Mouse (Mus musculus): Measurements from ENCODE around the gene Ube2v1. TPM values are rescaled to one million over a fixed set of nuclear protein-coding genes. Genes with fewer than 3 reads are reported as not detected.
A peak's percentile ranks its signal among the peaks of the same experiment; 100 is the strongest.
"Not testable (repeated sequence)": the region's sequence is repeated elsewhere in the genome, so short reads cannot be mapped to it uniquely, and the experiment has no call there.

The Ube2v1 gene
- polyA plus RNA-seq, 1 experiment from 2014 or later = 393 TPM

DNA sequence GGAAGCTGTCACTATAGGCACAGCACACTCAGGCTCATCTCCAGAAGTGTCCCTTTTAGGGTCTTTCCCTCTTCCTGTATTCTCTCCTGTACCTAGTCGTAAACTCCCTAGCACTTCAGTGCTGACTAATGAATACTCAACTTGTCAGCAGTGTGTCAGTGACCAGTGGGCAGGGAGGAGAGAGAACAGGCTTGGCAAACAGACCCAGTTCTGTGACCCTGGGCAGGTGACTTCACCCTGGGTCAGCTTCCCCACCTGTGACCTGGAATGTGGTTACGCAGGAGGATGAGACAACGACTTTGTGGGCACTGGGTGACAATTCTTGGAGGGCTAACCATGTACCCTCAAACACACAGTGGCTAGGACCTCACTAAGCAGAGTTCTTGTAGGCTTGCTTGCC lies 14.9 kb downstream of the Ube2v1 start:
- Histone ChIP-seq H3K27ac (ENCODE audit: low read depth, low read length) (no peak overlapping the region), H3K9me3 (ENCODE audit: control insufficient read depth, low read length) (no peaks in the 10 kb centered on the region), H3K9ac (ENCODE audit: low read depth, low read length) (no peak overlapping the region), H3K4me1 (ENCODE audit: control insufficient read depth, insufficient read depth, low read depth, low read length) (peaks cover 4% of the 10 kb centered on the region; the same call in 1 of the 2 replicates), H3K4me3 (ENCODE audit: low read length) (no peak overlapping the region), H3K36me3 (ENCODE audit: control insufficient read depth, insufficient read depth, low read length) (peaks cover 18% of the 10 kb centered on the region), H3K27me3 (replicated peaks; ENCODE audit: control insufficient read depth, insufficient read depth, low read length) (no peaks in the 10 kb centered on the region), H3K4me2 (ENCODE audit: low read length) (no peak overlapping the region)
- ATAC-seq = no peak
- WGBS = 96% methylated on average over 3 of the region's 3 CpGs

DNA sequence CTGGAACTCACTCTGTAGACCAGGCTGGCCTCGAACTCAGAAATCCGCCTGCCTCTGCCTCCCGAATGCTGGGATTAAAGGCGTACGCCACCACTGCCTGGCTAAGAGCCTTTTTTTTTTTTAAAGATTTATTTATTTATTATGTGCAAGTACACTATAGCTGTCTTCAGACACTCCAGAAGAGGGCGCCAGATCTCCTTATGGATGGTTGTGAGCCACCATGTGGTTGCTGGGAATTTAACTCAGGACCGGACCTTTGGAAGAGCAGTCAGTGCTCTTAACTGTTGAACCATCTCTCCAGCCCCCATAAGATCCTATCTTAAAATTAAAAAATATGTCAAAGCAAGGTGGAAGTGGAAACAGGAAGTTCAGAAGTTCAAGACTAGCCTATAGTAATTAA lies 18.6 kb downstream of the Ube2v1 start:
- H3K27me3 ChIP-seq (replicated peaks; ENCODE audit: control insufficient read depth, insufficient read depth, low read length); H3K9ac ChIP-seq (ENCODE audit: low read depth, low read length); ATAC-seq; H3K4me2 ChIP-seq (ENCODE audit: low read length); H3K4me3 ChIP-seq (ENCODE audit: low read length); H3K27ac ChIP-seq (ENCODE audit: low read depth, low read length); H3K4me1 ChIP-seq (ENCODE audit: control insufficient read depth, insufficient read depth, low read depth, low read length); H3K9me3 ChIP-seq (ENCODE audit: control insufficient read depth, low read length): not testable (repeated sequence)
- 95% methylated on average over 7 of the region's 7 CpGs for WGBS
- H3K36me3 ChIP-seq (ENCODE audit: control insufficient read depth, insufficient read depth, low read length) = peaks cover 23% of the 10 kb centered on the region

- 93% methylated on average over 14 of the region's 14 CpGs for WGBS
- Histone ChIP-seq H3K4me1 (ENCODE audit: control insufficient read depth, insufficient read depth, low read depth, low read length) (no peaks in the 10 kb centered on the region), H3K36me3 (ENCODE audit: control insufficient read depth, insufficient read depth, low read length) (peaks cover 23% of the 10 kb centered on the region), H3K4me3 (ENCODE audit: low read length) (no peak overlapping the region), H3K9ac (ENCODE audit: low read depth, low read length) (no peak overlapping the region), H3K9me3 (ENCODE audit: control insufficient read depth, low read length) (no peaks in the 10 kb centered on the region), H3K4me2 (ENCODE audit: low read length) (no peak overlapping the region), H3K27ac (ENCODE audit: low read depth, low read length) (no peak overlapping the region), H3K27me3 (replicated peaks; ENCODE audit: control insufficient read depth, insufficient read depth, low read length) (no peaks in the 10 kb centered on the region)
- ATAC-seq = no peak
Measured at GRCm38 (mm10) chr2:167612122-167612521, 19.8 kb downstream of the Ube2v1 start.

DNA sequence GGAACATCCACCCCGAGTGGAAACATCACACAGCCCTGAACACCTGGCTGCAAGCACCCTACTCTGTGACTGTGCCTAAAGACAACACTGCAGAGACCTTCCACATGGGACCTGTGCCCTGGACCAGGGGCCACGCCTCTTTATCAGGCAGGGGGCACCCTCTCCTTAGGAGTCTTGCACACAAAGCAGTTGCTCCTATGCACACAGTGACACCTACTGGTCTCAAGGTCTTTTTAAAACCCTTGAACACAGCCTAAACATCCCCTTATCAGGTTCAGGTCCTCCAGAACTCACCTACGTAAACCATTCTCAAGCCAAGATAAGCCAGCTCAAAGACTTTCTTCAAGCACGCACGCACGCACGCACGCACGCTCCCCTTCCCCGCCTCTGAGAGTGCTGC lies 20.6 kb downstream of the Ube2v1 start:
- H3K4me3 ChIP-seq (ENCODE audit: low read length) = no peak overlapping the region
- H3K9me3 ChIP-seq (ENCODE audit: control insufficient read depth, low read length) = no peaks in the 10 kb centered on the region
- no peak overlapping the region for H3K4me2 ChIP-seq (ENCODE audit: low read length)
- WGBS = 91% methylated on average over 10 of the region's 10 CpGs
- H3K4me1 ChIP-seq (ENCODE audit: control insufficient read depth, insufficient read depth, low read depth, low read length) = no peaks in the 10 kb centered on the region
- peaks cover 19% of the 10 kb centered on the region for H3K36me3 ChIP-seq (ENCODE audit: control insufficient read depth, insufficient read depth, low read length)
- no peak overlapping the region for H3K9ac ChIP-seq (ENCODE audit: low read depth, low read length)
- ATAC-seq = no peak
- no peaks in the 10 kb centered on the region for H3K27me3 ChIP-seq (replicated peaks; ENCODE audit: control insufficient read depth, insufficient read depth, low read length)
- no peak overlapping the region for H3K27ac ChIP-seq (ENCODE audit: low read depth, low read length)

- no peak overlapping the region for H3K27ac ChIP-seq (ENCODE audit: low read depth, low read length)
- no peak for ATAC-seq
- no peak overlapping the region for H3K4me3 ChIP-seq (ENCODE audit: low read length)
- no peak overlapping the region for H3K9ac ChIP-seq (ENCODE audit: low read depth, low read length)
- no peaks in the 10 kb centered on the region for H3K4me1 ChIP-seq (ENCODE audit: control insufficient read depth, insufficient read depth, low read depth, low read length)
- H3K4me2 ChIP-seq (ENCODE audit: low read length) = no peak overlapping the region
- no peaks in the 10 kb centered on the region for H3K27me3 ChIP-seq (replicated peaks; ENCODE audit: control insufficient read depth, insufficient read depth, low read length)
- H3K36me3 ChIP-seq (ENCODE audit: control insufficient read depth, insufficient read depth, low read length) = peaks cover 5% of the 10 kb centered on the region; the same call in 1 of the 2 replicates
- 92% methylated on average over 4 of the region's 4 CpGs for WGBS
- no peaks in the 10 kb centered on the region for H3K9me3 ChIP-seq (ENCODE audit: control insufficient read depth, low read length)
Measured at GRCm38 (mm10) chr2:167606745-167607123, 25.2 kb downstream of the Ube2v1 start.

GRCm38 (mm10) chr2:167605817-167606744 lies 25.8 kb downstream of the Ube2v1 start:
- H3K9ac ChIP-seq (ENCODE audit: low read depth, low read length) = no peak overlapping the region
- WGBS = 78% methylated on average over 17 of the region's 17 CpGs
- H3K4me1 ChIP-seq (ENCODE audit: control insufficient read depth, insufficient read depth, low read depth, low read length) = no peaks in the 10 kb centered on the region
- no peaks in the 10 kb centered on the region for H3K27me3 ChIP-seq (replicated peaks; ENCODE audit: control insufficient read depth, insufficient read depth, low read length)
- H3K4me2 ChIP-seq (ENCODE audit: low read length) = no peak overlapping the region
- ATAC-seq = no peak
- H3K27ac ChIP-seq (ENCODE audit: low read depth, low read length) = no peak overlapping the region
- H3K4me3 ChIP-seq (ENCODE audit: low read length) = no peak overlapping the region
- H3K9me3 ChIP-seq (ENCODE audit: control insufficient read depth, low read length) = no peaks in the 10 kb centered on the region
- H3K36me3 ChIP-seq (ENCODE audit: control insufficient read depth, insufficient read depth, low read length) = peaks cover 5% of the 10 kb centered on the region; the same call in 1 of the 2 replicates

DNA sequence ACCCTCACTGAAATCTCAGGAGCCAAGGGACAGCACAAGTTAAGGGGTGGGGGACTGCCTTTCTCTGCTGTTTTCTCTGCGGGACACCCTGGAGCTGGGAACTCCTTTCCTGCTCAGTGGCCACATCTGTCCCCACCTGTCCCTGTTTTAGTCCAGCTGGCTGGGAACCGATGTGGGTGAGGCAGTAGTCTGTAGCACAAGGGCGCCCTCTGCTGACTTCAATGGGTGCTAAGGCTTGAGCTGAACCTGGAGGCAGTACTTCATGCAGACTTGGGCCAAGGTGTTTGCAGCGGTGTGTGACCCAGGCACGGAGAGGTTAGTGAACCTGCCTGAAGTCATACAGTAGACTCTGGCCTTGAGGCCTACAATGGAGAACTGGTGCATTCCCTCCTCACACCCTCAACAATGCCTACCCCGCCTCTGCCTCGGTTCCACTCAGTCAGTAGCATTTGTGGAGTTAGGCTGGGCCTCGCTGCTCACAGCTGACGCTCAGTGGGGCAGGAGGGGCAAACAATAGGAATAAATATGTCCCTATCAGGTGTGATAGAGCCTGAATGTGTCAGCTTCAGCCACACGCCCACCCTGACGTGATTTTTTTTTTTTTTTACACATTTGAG lies 26.6 kb downstream of the Ube2v1 start:
- 28% methylated on average over 11 of the region's 11 CpGs for WGBS

DNA sequence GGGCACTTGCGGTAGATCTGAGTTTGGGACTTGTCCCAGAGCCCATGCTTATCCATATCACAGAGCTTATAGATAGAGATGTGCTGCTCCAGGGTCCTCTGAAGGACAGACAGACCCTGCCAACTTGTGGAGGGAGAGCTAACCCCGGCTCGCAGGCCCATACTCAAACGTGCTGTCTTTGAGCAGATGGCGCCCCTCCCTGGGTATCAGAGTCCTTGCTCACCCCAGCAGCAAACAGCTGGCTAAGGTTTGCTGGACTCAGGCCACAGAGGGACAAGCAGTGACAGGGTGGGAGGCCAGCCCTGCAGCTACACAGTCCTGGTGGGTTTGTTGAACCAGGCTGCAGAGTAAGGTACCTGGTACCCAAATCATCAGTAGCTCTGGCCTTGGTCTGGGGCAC lies 28.9 kb downstream of the Ube2v1 start:
- Histone ChIP-seq H3K9ac (ENCODE audit: low read depth, low read length) (no peak overlapping the region), H3K4me3 (ENCODE audit: low read length) (no peak overlapping the region), H3K4me2 (ENCODE audit: low read length) (no peak overlapping the region), H3K36me3 (ENCODE audit: control insufficient read depth, insufficient read depth, low read length) (no peaks in the 10 kb centered on the region), H3K4me1 (ENCODE audit: control insufficient read depth, insufficient read depth, low read depth, low read length) (no peaks in the 10 kb centered on the region), H3K27me3 (replicated peaks; ENCODE audit: control insufficient read depth, insufficient read depth, low read length) (no peaks in the 10 kb centered on the region), H3K9me3 (ENCODE audit: control insufficient read depth, low read length) (no peaks in the 10 kb centered on the region), H3K27ac (ENCODE audit: low read depth, low read length) (no peak overlapping the region)
- no peak for ATAC-seq
- 61% methylated on average over 5 of the region's 5 CpGs for WGBS

More for the DNA sequence above, 26.6 kb downstream of the Ube2v1 start:
- Histone ChIP-seq H3K27ac (ENCODE audit: low read depth, low read length) (no peak overlapping the region), H3K9me3 (ENCODE audit: control insufficient read depth, low read length) (no peaks in the 10 kb centered on the region), H3K4me1 (ENCODE audit: control insufficient read depth, insufficient read depth, low read depth, low read length) (no peaks in the 10 kb centered on the region), H3K27me3 (replicated peaks; ENCODE audit: control insufficient read depth, insufficient read depth, low read length) (no peaks in the 10 kb centered on the region), H3K4me2 (ENCODE audit: low read length) (no peak overlapping the region), H3K4me3 (ENCODE audit: low read length) (no peak overlapping the region), H3K36me3 (ENCODE audit: control insufficient read depth, insufficient read depth, low read length) (peaks cover 5% of the 10 kb centered on the region; the same call in 1 of the 2 replicates), H3K9ac (ENCODE audit: low read depth, low read length) (no peak overlapping the region)
- peak; percentile 71 for ATAC-seq

DNA sequence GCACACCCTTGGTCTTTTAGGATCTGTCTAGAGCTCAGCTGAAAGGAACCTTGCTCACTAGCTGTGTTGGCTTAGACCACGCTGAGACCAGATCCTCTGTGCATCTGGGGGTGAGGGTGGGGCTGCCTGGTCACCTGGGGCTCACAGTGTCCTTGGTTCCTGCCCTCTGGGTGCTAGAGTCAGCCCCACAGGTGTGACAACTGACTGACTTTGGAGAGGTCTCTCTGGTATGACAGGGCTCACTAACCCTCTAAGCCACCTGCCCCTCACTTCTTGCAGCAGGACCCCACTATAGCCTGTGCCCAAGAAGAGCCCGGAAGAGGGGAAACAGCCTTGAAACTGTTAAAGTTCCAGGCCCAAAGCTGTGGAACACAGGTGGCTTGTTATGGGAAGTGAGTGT lies 29.5 kb downstream of the Ube2v1 start:
- Histone ChIP-seq H3K4me3 (ENCODE audit: low read length) (no peak overlapping the region), H3K4me2 (ENCODE audit: low read length) (no peak overlapping the region), H3K4me1 (ENCODE audit: control insufficient read depth, insufficient read depth, low read depth, low read length) (peaks cover 3% of the 10 kb centered on the region; the same call in 1 of the 2 replicates), H3K36me3 (ENCODE audit: control insufficient read depth, insufficient read depth, low read length) (no peaks in the 10 kb centered on the region), H3K27me3 (replicated peaks; ENCODE audit: control insufficient read depth, insufficient read depth, low read length) (no peaks in the 10 kb centered on the region), H3K9me3 (ENCODE audit: control insufficient read depth, low read length) (no peaks in the 10 kb centered on the region), H3K9ac (ENCODE audit: low read depth, low read length) (no peak overlapping the region), H3K27ac (ENCODE audit: low read depth, low read length) (no peak overlapping the region)
- ATAC-seq = no peak
- WGBS = 81% methylated on average over 2 of the region's 2 CpGs

Data from hindbrain, embryonic 16.5 days (tissue).